Mouse (Mus musculus) liver, embryonic 14.5 days (tissue): Measurements from ENCODE around the gene Cmtm8.

Experiments used
- CTCF ChIP-seq: IDR thresholded peaks from 2 replicates; pipeline ENCODE4 v1.5.1; 2016; ENCODE audit warnings: antibody characterized with exemption, low read depth, control low read depth
- EP300 ChIP-seq: IDR thresholded peaks from 2 replicates; pipeline ENCODE4 v1.6.1; 2016; ENCODE audit warnings: antibody characterized with exemption, low read depth

DNA sequence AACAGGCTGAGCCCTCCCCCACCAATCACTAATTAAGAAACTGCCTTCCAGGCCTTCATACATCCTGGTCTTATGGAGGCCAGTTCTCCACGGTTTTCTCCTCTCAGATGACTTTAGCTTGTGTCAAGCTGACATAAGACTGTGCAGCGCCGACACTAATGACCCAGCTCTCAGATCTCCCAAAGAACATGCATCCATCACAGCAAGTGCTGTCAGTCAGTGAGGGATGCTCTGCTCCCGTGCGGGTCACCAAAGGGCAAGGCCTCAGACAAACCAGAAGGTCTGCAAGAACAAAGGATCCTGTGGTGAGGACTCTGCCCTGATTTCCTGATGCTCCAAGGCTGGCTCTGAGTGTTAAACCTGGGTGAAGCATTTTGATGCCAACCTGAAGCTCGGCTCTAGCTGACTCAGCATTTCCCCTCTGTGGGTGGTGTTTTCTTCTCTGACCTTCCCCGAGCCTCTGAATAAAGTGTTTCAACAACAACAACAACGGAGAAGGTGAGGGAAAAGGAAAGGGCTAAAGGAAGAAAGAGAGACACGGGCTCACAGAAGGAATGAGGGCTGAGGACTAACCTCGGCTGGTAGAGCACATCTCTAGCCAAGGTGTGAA, 44.4 kb downstream of the Cmtm8 start:
- TF ChIP-seq CTCF = no peak
- no peak for TF ChIP-seq EP300
